Mouse (Mus musculus): ENCODE data around the gene Crabp2. TPM values are rescaled to one million over a fixed set of nuclear protein-coding genes. Genes with fewer than 3 reads are reported as not detected.

Crabp2 gene
- polyA plus RNA-seq, 1 experiment from 2014 or later = 29.4 TPM

Other genes with a start within 250 kb of the Crabp2 start
- 0.63 and 1.0 TPM in 2 replicates for gene Lrrc71, start 200.0 kb upstream of the Crabp2 start, polyA plus RNA-seq (2015; fragmentation: Nextera tagmentation; extraction: Ambion mirVana)
- 1.4 and 2.0 TPM in 2 replicates for gene Ntrk1, start 153.5 kb upstream of the Crabp2 start, polyA plus RNA-seq (2015; fragmentation: Nextera tagmentation; extraction: Ambion mirVana)
- 0.41 and 0.50 TPM in 2 replicates for gene Insrr, start 151.7 kb upstream of the Crabp2 start, polyA plus RNA-seq (2015; fragmentation: Nextera tagmentation; extraction: Ambion mirVana)
- 22.6 and 25.5 TPM in 2 replicates for gene Pear1, start 124.4 kb upstream of the Crabp2 start, polyA plus RNA-seq (2015; fragmentation: Nextera tagmentation; extraction: Ambion mirVana)
- gene Sh2d2a, start 101.9 kb upstream of the Crabp2 start, polyA plus RNA-seq (2015; fragmentation: Nextera tagmentation; extraction: Ambion mirVana) = 0.16 and 0.26 TPM in 2 replicates
- gene Prcc, start 63.1 kb upstream of the Crabp2 start, polyA plus RNA-seq (2015; fragmentation: Nextera tagmentation; extraction: Ambion mirVana) = 6.7 and 7.5 TPM in 2 replicates
- gene Hdgf, start 42.3 kb upstream of the Crabp2 start, polyA plus RNA-seq (2015; fragmentation: Nextera tagmentation; extraction: Ambion mirVana) = 82.1 and 83.1 TPM in 2 replicates
- gene Mrpl24, start 29.2 kb upstream of the Crabp2 start, polyA plus RNA-seq (2015; fragmentation: Nextera tagmentation; extraction: Ambion mirVana) = 66.2 and 77.2 TPM in 2 replicates
- gene Isg20l2, start 18.4 kb upstream of the Crabp2 start, polyA plus RNA-seq (2015; fragmentation: Nextera tagmentation; extraction: Ambion mirVana) = 40.8 and 41.5 TPM in 2 replicates
- gene Rrnad1, start 17.9 kb upstream of the Crabp2 start, polyA plus RNA-seq (2015; fragmentation: Nextera tagmentation; extraction: Ambion mirVana) = 19.8 and 20.3 TPM in 2 replicates
- gene Nes, start 22.4 kb downstream of the Crabp2 start, polyA plus RNA-seq (2015; fragmentation: Nextera tagmentation; extraction: Ambion mirVana) = 7.7 and 10.2 TPM in 2 replicates
- gene Bcan, start 51.6 kb downstream of the Crabp2 start, polyA plus RNA-seq (2015; fragmentation: Nextera tagmentation; extraction: Ambion mirVana) = 0.34 and 0.52 TPM in 2 replicates
- 0.18 TPM in 1 of 2 replicates, not detected in the other for gene Hapln2, start 78.9 kb downstream of the Crabp2 start, polyA plus RNA-seq (2015; fragmentation: Nextera tagmentation; extraction: Ambion mirVana)
- 29.7 and 30.1 TPM in 2 replicates for gene Gpatch4, start 94.4 kb downstream of the Crabp2 start, polyA plus RNA-seq (2015; fragmentation: Nextera tagmentation; extraction: Ambion mirVana)
- 166 and 173 TPM in 2 replicates for gene Naxe, start 109.8 kb downstream of the Crabp2 start, polyA plus RNA-seq (2015; fragmentation: Nextera tagmentation; extraction: Ambion mirVana)
- not detected in 2 replicates for gene Ttc24, start 129.6 kb downstream of the Crabp2 start, polyA plus RNA-seq (2015; fragmentation: Nextera tagmentation; extraction: Ambion mirVana)
- 17.1 and 22.0 TPM in 2 replicates for gene Iqgap3, start 133.3 kb downstream of the Crabp2 start, polyA plus RNA-seq (2015; fragmentation: Nextera tagmentation; extraction: Ambion mirVana)
- 15.4 and 18.2 TPM in 2 replicates for gene Mef2d, start 193.7 kb downstream of the Crabp2 start, polyA plus RNA-seq (2015; fragmentation: Nextera tagmentation; extraction: Ambion mirVana)